Mouse (Mus musculus): ENCODE measurements around the gene Spcs1.

GRCm38 (mm10) chr14:31019331-31020205 lies 18.1 kb upstream of the Spcs1 start:
- no peak for TF ChIP-seq USF1 (IDR thresholded peaks at IDR 0.05; ENCODE audit: low read depth)
- TF ChIP-seq CEBPB (IDR thresholded peaks at IDR 0.05; ENCODE audit: insufficient read depth, poor library complexity, severe bottlenecking), result no peak
- TF ChIP-seq POLR2A (IDR thresholded peaks at IDR 0.05; ENCODE audit: insufficient read length, low read depth), result no peak
- TF ChIP-seq MAX (IDR thresholded peaks at IDR 0.05; ENCODE audit: low read depth), result no peak
- no peak for TF ChIP-seq E2F4 (IDR thresholded peaks at IDR 0.05; ENCODE audit: insufficient read depth)
- TF ChIP-seq MYOG (IDR thresholded peaks at IDR 0.05; ENCODE audit: control insufficient read depth in 1 of 3, insufficient read depth in 1 of 3, insufficient read length in 2 of 3, low read depth in 2 of 3), result peak in 2 of 3 experiments; percentile 50 to 79
- TF ChIP-seq POLR2AphosphoS2 (IDR thresholded peaks at IDR 0.05; ENCODE audit: insufficient read length, low read depth), result no peak
- TF ChIP-seq TCF12 (IDR thresholded peaks at IDR 0.05; ENCODE audit: insufficient read depth, poor library complexity, severe bottlenecking), result no peak
- TF ChIP-seq MYOD1 (IDR thresholded peaks at IDR 0.05; ENCODE audit: control insufficient read depth in 1 of 3, insufficient read length in 2 of 3, low read depth in 2 of 3), result peak in 2 of 3 experiments; percentile 71 to 87
- no peak for TF ChIP-seq SRF (IDR thresholded peaks at IDR 0.05; ENCODE audit: control insufficient read depth, insufficient read length, low read depth)
